Mouse (Mus musculus) megakaryocyte, embryonic 14.5 days (primary cell): Measurements from ENCODE around the gene Tfb1m.

Experiments
- FLI1 ChIP-seq: IDR thresholded peaks from 2 replicates; pipeline ENCODE4 v1.6.1; 2012; ENCODE audit warnings: low read length, inconsistent platforms, mixed read lengths
- GATA1 ChIP-seq: IDR thresholded peaks from 3 replicates; pipeline ENCODE4 v1.6.1; 2012; ENCODE audit warnings: mixed read lengths, low read length, inconsistent platforms, borderline replicate concordance

- TF ChIP-seq GATA1 (no peak), FLI1 (no peak)
Measured at GRCm38 (mm10) chr17:3483091-3483490, 74.5 kb downstream of the Tfb1m start.
